Comparison of ENCODE assay signal across 23 mouse cellular contexts in the genomic region with DNA sequence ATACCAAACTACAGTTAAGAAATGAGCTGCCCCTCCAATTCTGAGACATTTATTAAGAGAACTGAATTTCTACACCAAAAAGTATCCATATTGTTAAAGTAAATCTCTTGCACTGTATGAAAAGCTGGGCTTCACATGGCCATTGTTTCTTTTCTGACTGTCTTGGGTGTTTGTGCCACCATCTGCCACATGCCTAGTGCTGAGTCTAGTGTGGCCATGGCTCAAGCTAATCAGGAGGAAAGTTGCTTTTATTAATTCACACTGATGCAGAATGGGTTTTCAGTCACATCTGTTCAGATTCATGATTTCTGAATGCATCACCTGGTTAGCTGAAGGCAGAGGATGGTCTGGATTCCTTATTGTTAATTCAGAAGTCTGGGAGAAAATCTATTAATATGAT.
DNase-seq lines count a peak whose midpoint lies in the region; ATAC-seq and TF ChIP-seq lines count a peak whose summit lies in the region.
"Had no signal": no experiment of that assay in that cellular context is flagged by ENCODE, and none has a peak within 500 bp of the region (broad histone marks: within the 10 kb centered on the region; RNA-seq: fewer than 3 reads in every experiment).

No protein-coding gene starts in this region.

- no peaks in the 10 kb centered on the region for H3K36me3 ChIP-seq in midbrain, embryonic 10.5 days
- H3K36me3 ChIP-seq in midbrain, embryonic 15.5 days (replicated peaks), result no peaks in the 10 kb centered on the region
- no peaks in the 10 kb centered on the region for H3K36me3 ChIP-seq in forebrain, embryonic 15.5 days
- H3K36me3 ChIP-seq in hindbrain, embryonic 16.5 days (ENCODE audit: control insufficient read depth, insufficient read depth, low read length), result no peaks in the 10 kb centered on the region
- H3K36me3 ChIP-seq in intestine, embryonic 16.5 days (ENCODE audit: control insufficient read depth, insufficient read depth, low read length), result no peaks in the 10 kb centered on the region
- H3K36me3 ChIP-seq: embryonic facial prominence, embryonic 12.5 days; kidney, embryonic 15.5 days; neural tube, embryonic 12.5 days had no signal

- no peak overlapping the region for H3K4me3 ChIP-seq in midbrain, embryonic 10.5 days
- H3K4me3 ChIP-seq in midbrain, embryonic 15.5 days, result no peak overlapping the region
- no peak overlapping the region for H3K4me3 ChIP-seq in forebrain, embryonic 15.5 days
- H3K4me3 ChIP-seq in hindbrain, embryonic 16.5 days (ENCODE audit: low read length), result no peak overlapping the region
- no peak overlapping the region for H3K4me3 ChIP-seq in olfactory bulb, adult 2 months (ENCODE audit: insufficient read depth, low read depth, low read length)
- no peak overlapping the region for H3K4me3 ChIP-seq in intestine, embryonic 16.5 days (ENCODE audit: low read length)
- H3K4me3 ChIP-seq: embryonic facial prominence, embryonic 12.5 days; erythroblast, embryonic 14.5 days; heart, adult 2 months; kidney, embryonic 15.5 days; neural tube, embryonic 12.5 days had no signal

- H3K4me1 ChIP-seq in midbrain, embryonic 10.5 days, result peaks cover 7% of the 10 kb centered on the region; the same call in 1 of the 2 replicates
- peaks cover 15% of the 10 kb centered on the region for H3K4me1 ChIP-seq in midbrain, embryonic 15.5 days
- H3K4me1 ChIP-seq in forebrain, embryonic 15.5 days, result peaks cover 24% of the 10 kb centered on the region
- peaks cover 6% of the 10 kb centered on the region for H3K4me1 ChIP-seq in hindbrain, embryonic 16.5 days (ENCODE audit: control insufficient read depth, insufficient read depth, low read depth, low read length)
- no peaks in the 10 kb centered on the region; the same call in 1 of the 2 replicates for H3K4me1 ChIP-seq in olfactory bulb, adult 2 months (ENCODE audit: control insufficient read depth, insufficient read depth, low read length)
- no peaks in the 10 kb centered on the region for H3K4me1 ChIP-seq in intestine, embryonic 16.5 days (ENCODE audit: control insufficient read depth, insufficient read depth, low read length)
- H3K4me1 ChIP-seq: embryonic facial prominence, embryonic 12.5 days; kidney, embryonic 15.5 days; neural tube, embryonic 12.5 days had no signal

- TF ChIP-seq CTCF in olfactory bulb, adult 2 months (IDR thresholded peaks at IDR 0.05; ENCODE audit: insufficient read depth, low read depth, low read length), result no peak

- no peaks in the 10 kb centered on the region for H3K27me3 ChIP-seq in midbrain, embryonic 10.5 days (ENCODE audit: low read depth, poor library complexity, severe bottlenecking)
- no peaks in the 10 kb centered on the region for H3K27me3 ChIP-seq in midbrain, embryonic 15.5 days (replicated peaks)
- H3K27me3 ChIP-seq in forebrain, embryonic 15.5 days, result no peaks in the 10 kb centered on the region
- no peaks in the 10 kb centered on the region for H3K27me3 ChIP-seq in hindbrain, embryonic 16.5 days (replicated peaks; ENCODE audit: control insufficient read depth, insufficient read depth, low read length)
- H3K27me3 ChIP-seq in intestine, embryonic 16.5 days (replicated peaks; ENCODE audit: control insufficient read depth, insufficient read depth, low read length), result no peaks in the 10 kb centered on the region
- H3K27me3 ChIP-seq: CH12.LX; embryonic facial prominence, embryonic 12.5 days; kidney, embryonic 15.5 days; neural tube, embryonic 12.5 days had no signal

- no peak for TF ChIP-seq POLR2A in olfactory bulb, adult 2 months (IDR thresholded peaks at IDR 0.05; ENCODE audit: insufficient read depth, low read depth, low read length)

- ATAC-seq in midbrain, embryonic 15.5 days (replicated peaks), result no peak
- ATAC-seq in forebrain, embryonic 15.5 days (replicated peaks), result peak; percentile 57
- no peak for ATAC-seq in hindbrain, embryonic 16.5 days
- no peak for ATAC-seq in intestine, embryonic 16.5 days
- ATAC-seq: intestine, postnatal 0 days had no signal

- DNase-seq in midbrain, embryonic 10.5 days (ENCODE audit: low spot score), result no peak
- DNase-seq in gastrocnemius, adult 18-20 months (ENCODE audit: low spot score), result no peak
- no peak for DNase-seq in adrenal gland, adult 8-10 months
- DNase-seq: adrenal gland, postnatal 36 days; cerebellum, adult 8-10 months; gastrocnemius, postnatal 25 days; heart, adult 2 months; heart, postnatal 4 days; lung, embryonic 14.5 days had no signal

- H3K27ac ChIP-seq in midbrain, embryonic 10.5 days (replicated peaks), result 0 out of 2 replicates have a peak overlapping the region, but pooled peaks have one; percentile 2
- no peak overlapping the region for H3K27ac ChIP-seq in midbrain, embryonic 15.5 days
- H3K27ac ChIP-seq in forebrain, embryonic 15.5 days (replicated peaks), result no peak overlapping the region
- H3K27ac ChIP-seq in hindbrain, embryonic 16.5 days (ENCODE audit: low read depth, low read length), result no peak overlapping the region
- H3K27ac ChIP-seq in olfactory bulb, adult 2 months (ENCODE audit: insufficient read depth, low read depth, low read length), result peak overlapping the region; percentile 55
- H3K27ac ChIP-seq in intestine, embryonic 16.5 days (ENCODE audit: low read length), result no peak overlapping the region
- H3K27ac ChIP-seq: embryonic facial prominence, embryonic 12.5 days; heart, adult 2 months; kidney, embryonic 15.5 days; macrophage; neural tube, embryonic 12.5 days; stomach, postnatal 0 days had no signal

- H3K9me3 ChIP-seq in midbrain, embryonic 10.5 days (replicated peaks), result no peaks in the 10 kb centered on the region
- H3K9me3 ChIP-seq in midbrain, embryonic 15.5 days, result no peaks in the 10 kb centered on the region
- no peaks in the 10 kb centered on the region for H3K9me3 ChIP-seq in forebrain, embryonic 15.5 days
- H3K9me3 ChIP-seq in hindbrain, embryonic 16.5 days (ENCODE audit: control insufficient read depth, low read length), result no peaks in the 10 kb centered on the region
- no peaks in the 10 kb centered on the region for H3K9me3 ChIP-seq in intestine, embryonic 16.5 days (ENCODE audit: control insufficient read depth, low read length)
- H3K9me3 ChIP-seq: embryonic facial prominence, embryonic 12.5 days; kidney, embryonic 15.5 days; neural tube, embryonic 12.5 days had no signal

- H3K9ac ChIP-seq in midbrain, embryonic 15.5 days, result no peak overlapping the region
- no peak overlapping the region for H3K9ac ChIP-seq in forebrain, embryonic 15.5 days (replicated peaks)
- no peak overlapping the region for H3K9ac ChIP-seq in hindbrain, embryonic 16.5 days (ENCODE audit: low read depth, low read length)
- H3K9ac ChIP-seq in intestine, embryonic 16.5 days (ENCODE audit: low read depth, low read length), result no peak overlapping the region
- H3K9ac ChIP-seq: embryonic facial prominence, embryonic 12.5 days; kidney, embryonic 15.5 days; lung, embryonic 14.5 days; neural tube, embryonic 12.5 days had no signal

- H3K4me2 ChIP-seq in midbrain, embryonic 15.5 days, result no peak overlapping the region
- H3K4me2 ChIP-seq in forebrain, embryonic 15.5 days (replicated peaks), result no peak overlapping the region
- H3K4me2 ChIP-seq in hindbrain, embryonic 16.5 days (ENCODE audit: low read length), result 0 out of 2 replicates have a peak overlapping the region, but pooled peaks have one; percentile 17
- H3K4me2 ChIP-seq in intestine, embryonic 16.5 days (ENCODE audit: low read depth, low read length), result no peak overlapping the region
- H3K4me2 ChIP-seq: embryonic facial prominence, embryonic 12.5 days; kidney, embryonic 15.5 days; liver, embryonic 11.5 days; lung, embryonic 14.5 days; neural tube, embryonic 12.5 days had no signal

Comparison
In these comparisons a context has a peak if more than half of its experiments do, and no peak if none do; other contexts are left out.
1. H3K27ac ChIP-seq: peak in midbrain, embryonic 10.5 days (single experiment) and olfactory bulb, adult 2 months (single experiment); none in midbrain, embryonic 15.5 days (single experiment), forebrain, embryonic 15.5 days (single experiment), hindbrain, embryonic 16.5 days (single experiment) and intestine, embryonic 16.5 days (single experiment).